Mouse (Mus musculus): ENCODE measurements around the gene Epyc.

GRCm38 (mm10) chr10:97722709-97723108, 78.8 kb downstream of the Epyc start:
- TF ChIP-seq CTCF (IDR thresholded peaks at IDR 0.05; ENCODE audit: low read depth, low read length) (no peak), POLR2A (IDR thresholded peaks at IDR 0.05; ENCODE audit: extremely low read depth, insufficient read depth, low read length) (no peak)
